Mouse (Mus musculus): ENCODE results near the gene Allc. TPM values are rescaled to one million over a fixed set of nuclear protein-coding genes. Genes with fewer than 3 reads are reported as not detected.

Gene Allc
- polyA plus RNA-seq (2015; fragmentation: Nextera tagmentation; extraction: Ambion mirVana): 0.18 and 0.19 TPM in 2 replicates

GRCm38 (mm10) chr12:28582423-28582822, at the start of gene Allc:
Gene Allc, minus strand, starts transcription at chr12:28582523.
- Histone ChIP-seq H3K9ac (no peak within 1 kb of the TSS), H3K4me3 (no peak within 1 kb of the TSS), H3K4me2 (no peak within 1 kb of the TSS), H3K27ac (replicated peaks) (no peak within 1 kb of the TSS), H3K4me1 (replicated peaks) (no peaks in the 10 kb centered on the region), H3K36me3 (no peaks in the 10 kb centered on the region), H3K27me3 (no peaks in the 10 kb centered on the region), H3K9me3 (no peaks in the 10 kb centered on the region)
- WGBS: 86% methylated on average over 8 of the region's 8 CpGs
- ATAC-seq (ENCODE audit: low read depth): no peak

- WGBS: 93% methylated on average over 2 of the region's 2 CpGs
- ATAC-seq (ENCODE audit: low read depth): no peak
- Histone ChIP-seq H3K4me2 (no peak overlapping the region), H3K36me3 (peaks cover 56% of the 10 kb centered on the region), H3K27ac (replicated peaks) (no peak overlapping the region), H3K9ac (no peak overlapping the region), H3K4me1 (replicated peaks) (peaks cover 14% of the 10 kb centered on the region), H3K9me3 (no peaks in the 10 kb centered on the region), H3K4me3 (no peak overlapping the region), H3K27me3 (no peaks in the 10 kb centered on the region)
Measured at GRCm38 (mm10) chr12:28628436-28628835, 46.1 kb upstream of the Allc start.

GRCm38 (mm10) chr12:28627092-28627491, 44.8 kb upstream of the Allc start:
- no peak overlapping the region for H3K4me2 ChIP-seq
- ATAC-seq (ENCODE audit: low read depth): no peak
- H3K27ac ChIP-seq (replicated peaks): no peak overlapping the region
- H3K4me3 ChIP-seq: no peak overlapping the region
- H3K9me3 ChIP-seq: no peaks in the 10 kb centered on the region
- no peaks in the 10 kb centered on the region for H3K27me3 ChIP-seq
- no peak overlapping the region for H3K9ac ChIP-seq
- H3K36me3 ChIP-seq: peaks cover 43% of the 10 kb centered on the region
- H3K4me1 ChIP-seq (replicated peaks): peaks cover 2% of the 10 kb centered on the region; the same call in 1 of the 2 replicates
- 76% methylated on average over 4 of the region's 4 CpGs for WGBS

- no peak for ATAC-seq (ENCODE audit: low read depth)
- WGBS: 85% methylated on average over 7 of the region's 7 CpGs
- Histone ChIP-seq H3K4me2 (no peak overlapping the region), H3K27ac (replicated peaks) (no peak overlapping the region), H3K36me3 (peaks cover 26% of the 10 kb centered on the region), H3K4me3 (no peak overlapping the region), H3K9me3 (no peaks in the 10 kb centered on the region), H3K4me1 (replicated peaks) (peaks cover 9% of the 10 kb centered on the region; the same call in 1 of the 2 replicates), H3K27me3 (no peaks in the 10 kb centered on the region), H3K9ac (no peak overlapping the region)
Measured at GRCm38 (mm10) chr12:28625407-28625806, 43.1 kb upstream of the Allc start.

GRCm38 (mm10) chr12:28624251-28624650, 41.9 kb upstream of the Allc start:
- H3K4me3 ChIP-seq: no peak overlapping the region
- H3K36me3 ChIP-seq: peaks cover 14% of the 10 kb centered on the region
- no peaks in the 10 kb centered on the region for H3K9me3 ChIP-seq
- ATAC-seq (ENCODE audit: low read depth): no peak
- no peaks in the 10 kb centered on the region for H3K27me3 ChIP-seq
- 87% methylated on average over 2 of the region's 2 CpGs for WGBS
- no peak overlapping the region for H3K9ac ChIP-seq
- peaks cover 9% of the 10 kb centered on the region; the same call in 1 of the 2 replicates for H3K4me1 ChIP-seq (replicated peaks)
- H3K27ac ChIP-seq (replicated peaks): no peak overlapping the region
- H3K4me2 ChIP-seq: no peak overlapping the region

GRCm38 (mm10) chr12:28623195-28623594, 40.9 kb upstream of the Allc start, which contains the start of gene Colec11:
Gene Colec11, minus strand, starts transcription at chr12:28623377.
- no peak for ATAC-seq (ENCODE audit: low read depth)
- H3K4me3 ChIP-seq: no peak within 1 kb of the TSS
- H3K27me3 ChIP-seq: no peaks in the 10 kb centered on the region
- H3K27ac ChIP-seq (replicated peaks): no peak within 1 kb of the TSS
- WGBS: 67% methylated on average over 5 of the region's 5 CpGs
- H3K4me2 ChIP-seq: no peak within 1 kb of the TSS
- H3K36me3 ChIP-seq: peaks cover 4% of the 10 kb centered on the region; the same call in 1 of the 2 replicates
- H3K4me1 ChIP-seq (replicated peaks): peaks cover 9% of the 10 kb centered on the region; the same call in 1 of the 2 replicates
- H3K9me3 ChIP-seq: no peaks in the 10 kb centered on the region
- no peak within 1 kb of the TSS for H3K9ac ChIP-seq

GRCm38 (mm10) chr12:28622641-28623040, 40.3 kb upstream of the Allc start:
- no peak for ATAC-seq (ENCODE audit: low read depth)
- WGBS: 82% methylated on average over 1 of the region's 1 CpGs
- no peak overlapping the region for H3K4me2 ChIP-seq
- no peak overlapping the region for H3K4me3 ChIP-seq
- peaks cover 9% of the 10 kb centered on the region; the same call in 1 of the 2 replicates for H3K4me1 ChIP-seq (replicated peaks)
- no peak overlapping the region for H3K9ac ChIP-seq
- no peaks in the 10 kb centered on the region for H3K36me3 ChIP-seq
- no peak overlapping the region for H3K27ac ChIP-seq (replicated peaks)
- no peaks in the 10 kb centered on the region for H3K27me3 ChIP-seq
- no peaks in the 10 kb centered on the region for H3K9me3 ChIP-seq

GRCm38 (mm10) chr12:28622167-28622532, 39.8 kb upstream of the Allc start:
- Histone ChIP-seq H3K27me3 (no peaks in the 10 kb centered on the region), H3K27ac (replicated peaks) (no peak overlapping the region), H3K4me3 (no peak overlapping the region), H3K36me3 (no peaks in the 10 kb centered on the region), H3K4me2 (no peak overlapping the region), H3K9me3 (no peaks in the 10 kb centered on the region), H3K9ac (no peak overlapping the region), H3K4me1 (replicated peaks) (peaks cover 9% of the 10 kb centered on the region; the same call in 1 of the 2 replicates)
- 52% methylated on average over 5 of the region's 5 CpGs for WGBS
- no peak for ATAC-seq (ENCODE audit: low read depth)

- Histone ChIP-seq H3K9me3 (no peaks in the 10 kb centered on the region), H3K4me3 (no peak overlapping the region), H3K27me3 (no peaks in the 10 kb centered on the region), H3K9ac (no peak overlapping the region), H3K4me2 (no peak overlapping the region), H3K27ac (replicated peaks) (no peak overlapping the region), H3K4me1 (replicated peaks) (peaks cover 9% of the 10 kb centered on the region; the same call in 1 of the 2 replicates), H3K36me3 (no peaks in the 10 kb centered on the region)
- WGBS: 41% methylated on average over 7 of the region's 7 CpGs
- ATAC-seq (ENCODE audit: low read depth): no peak
Measured at GRCm38 (mm10) chr12:28621451-28622166, 39.3 kb upstream of the Allc start.

- H3K27me3 ChIP-seq: no peaks in the 10 kb centered on the region
- H3K4me2 ChIP-seq: no peak overlapping the region
- H3K9me3 ChIP-seq: no peaks in the 10 kb centered on the region
- no peak overlapping the region for H3K9ac ChIP-seq
- no peak overlapping the region for H3K4me3 ChIP-seq
- 61% methylated on average over 4 of the region's 4 CpGs for WGBS
- H3K27ac ChIP-seq (replicated peaks): no peak overlapping the region
- ATAC-seq (ENCODE audit: low read depth): no peak
- peaks cover 12% of the 10 kb centered on the region; the same call in 1 of the 2 replicates for H3K4me1 ChIP-seq (replicated peaks)
- H3K36me3 ChIP-seq: no peaks in the 10 kb centered on the region
Measured at GRCm38 (mm10) chr12:28617297-28617696, 35.0 kb upstream of the Allc start.

GRCm38 (mm10) chr12:28614401-28614800, 32.1 kb upstream of the Allc start:
- Histone ChIP-seq H3K9me3 (no peaks in the 10 kb centered on the region), H3K4me2 (no peak overlapping the region), H3K4me1 (replicated peaks) (0 out of 2 replicates have a peak, but pooled peaks cover 3% of the 10 kb centered on the region), H3K27me3 (no peaks in the 10 kb centered on the region), H3K27ac (replicated peaks) (no peak overlapping the region), H3K9ac (no peak overlapping the region), H3K4me3 (no peak overlapping the region), H3K36me3 (no peaks in the 10 kb centered on the region)
- 82% methylated on average over 7 of the region's 7 CpGs for WGBS
- no peak for ATAC-seq (ENCODE audit: low read depth)

GRCm38 (mm10) chr12:28612391-28612790, 30.1 kb upstream of the Allc start:
- no peaks in the 10 kb centered on the region for H3K36me3 ChIP-seq
- H3K4me3 ChIP-seq: no peak overlapping the region
- ATAC-seq (ENCODE audit: low read depth): no peak
- H3K4me2 ChIP-seq: no peak overlapping the region
- H3K27ac ChIP-seq (replicated peaks): no peak overlapping the region
- no peaks in the 10 kb centered on the region for H3K27me3 ChIP-seq
- no peak overlapping the region for H3K9ac ChIP-seq
- peaks cover 16% of the 10 kb centered on the region for H3K4me1 ChIP-seq (replicated peaks)
- no peaks in the 10 kb centered on the region for H3K9me3 ChIP-seq
- WGBS: 66% methylated on average over 6 of the region's 6 CpGs
